Mouse (Mus musculus) MEL (cell line): ENCODE measurements at regions not wholly inside any gene's neighbourhood (a gene's known extent, or its start where the extent isn't known, plus 50 kb on each side); places are given as distances from the start of the nearest gene placed in this dataset.
A peak's percentile ranks its signal among the peaks of the same experiment; 100 is the strongest.

ENCODE experiments used
- DNase-seq: peaks from one replicate; pipeline ENCODE4 v3.0.0; 2011; ENCODE audit warnings: low read depth, low spot score
- H3K27ac ChIP-seq: 2 replicates; pipeline ENCODE4 v1.5.1; 2012; ENCODE audit warnings: low read depth, mild to moderate bottlenecking, control low read depth, low read length, moderate library complexity; ENCODE audit not compliant: control insufficient read depth
- H3K27me3 ChIP-seq, 2 experiments: fragments of 150-350 bp in 1 of 2; sonication (generic) in 1 of 2; 2 replicates each; pipeline ENCODE4 v1.6.1; 2012; ENCODE audit warnings: low read length in 2 of 2, mild to moderate bottlenecking in 2 of 2, improper control_type of control experiment in 1 of 2, moderate library complexity in 1 of 2; ENCODE audit not compliant: insufficient read depth in 2 of 2, control insufficient read depth in 1 of 2
- H3K36me3 ChIP-seq, 2 experiments: 2 replicates each; pipeline ENCODE4 v1.6.1; 2012 to 2014; ENCODE audit warnings: low read length in 2 of 2, improper control_type of control experiment in 1 of 2, inconsistent platforms in 1 of 2, mild to moderate bottlenecking in 1 of 2; ENCODE audit not compliant: insufficient read depth in 2 of 2, control insufficient read depth in 1 of 2
- H3K4me1 ChIP-seq, 2 experiments: fragments of 150-350 bp in 1 of 2; sonication (generic) in 1 of 2; 2 replicates each; pipeline ENCODE4 v1.6.1; 2012; ENCODE audit warnings: low read length in 2 of 2, improper control_type of control experiment in 1 of 2, mild to moderate bottlenecking in 1 of 2; ENCODE audit not compliant: insufficient read depth in 2 of 2, control insufficient read depth in 1 of 2
- H3K4me3 ChIP-seq, 2 experiments: fragments of 150-350 bp in 1 of 2; sonication (generic) in 1 of 2; 2 replicates each; pipeline ENCODE4 v1.5.1; 2012; ENCODE audit warnings: low read depth in 2 of 2, low read length in 2 of 2, mild to moderate bottlenecking in 2 of 2, moderate library complexity in 2 of 2, control low read depth in 1 of 2, improper control_type of control experiment in 1 of 2; ENCODE audit not compliant: control insufficient read depth in 1 of 2, insufficient read depth in 1 of 2
- H3K79me2 ChIP-seq: 2 replicates; pipeline ENCODE4 v1.6.1; 2012; ENCODE audit warnings: mild to moderate bottlenecking, low read length, moderate library complexity; ENCODE audit not compliant: control insufficient read depth, poor library complexity, insufficient read depth
- H3K9ac ChIP-seq: 2 replicates; pipeline ENCODE4 v1.6.1; 2012; ENCODE audit warnings: low read depth, mild to moderate bottlenecking, control low read depth, low read length, moderate library complexity; ENCODE audit not compliant: control insufficient read depth, poor library complexity, severe bottlenecking
- H3K9me3 ChIP-seq: fragments of 150-350 bp; sonication (generic); replicated peaks from 2 replicates; pipeline ENCODE4 v1.6.1; 2012; ENCODE audit warnings: mild to moderate bottlenecking, low read length, improper control_type of control experiment, moderate library complexity; ENCODE audit not compliant: insufficient read depth
- BHLHE40 ChIP-seq: IDR thresholded peaks from 2 replicates; pipeline ENCODE4 v1.6.1; 2012; ENCODE audit warnings: low read depth, mild to moderate bottlenecking, inconsistent platforms, low read length, improper control_type of control experiment, borderline replicate concordance
- CHD1 ChIP-seq: IDR thresholded peaks from 2 replicates; pipeline ENCODE4 v1.6.1; 2012; ENCODE audit warnings: low read depth, mild to moderate bottlenecking, inconsistent platforms, low read length, improper control_type of control experiment
- CTCF ChIP-seq, 3 experiments: IDR thresholded peaks in 2 of 3; conservative IDR thresholded peaks in 1 of 3; 2 replicates each; pipeline ENCODE4 v1.5.1; 2011 to 2012; ENCODE audit warnings: low read length in 3 of 3, low read depth in 2 of 3, mild to moderate bottlenecking in 2 of 3, improper control_type of control experiment in 1 of 3, inconsistent platforms in 1 of 3, mixed read lengths in 1 of 3, moderate library complexity in 1 of 3; ENCODE audit not compliant: control insufficient read depth in 1 of 3, insufficient read depth in 1 of 3, poor library complexity in 1 of 3, severe bottlenecking in 1 of 3
- E2F4 ChIP-seq: IDR thresholded peaks from 2 replicates; pipeline ENCODE4 v1.6.1; 2011; ENCODE audit warnings: low read depth, low read length, improper control_type of control experiment, borderline replicate concordance
- ELF1 ChIP-seq: IDR thresholded peaks from 2 replicates; pipeline ENCODE4 v1.6.1; 2014; ENCODE audit warnings: low read depth, mild to moderate bottlenecking, inconsistent platforms, low read length, improper control_type of control experiment, moderate library complexity
- ETS1 ChIP-seq: IDR thresholded peaks from 2 replicates; pipeline ENCODE4 v1.6.1; 2012; ENCODE audit warnings: low read depth, mild to moderate bottlenecking, inconsistent platforms, low read length, improper control_type of control experiment, moderate library complexity
- HCFC1 ChIP-seq: IDR thresholded peaks from 2 replicates; pipeline ENCODE4 v1.6.1; 2012; ENCODE audit warnings: low read depth, mild to moderate bottlenecking, inconsistent platforms, low read length, improper control_type of control experiment, moderate library complexity
- MAFK ChIP-seq: IDR thresholded peaks from 2 replicates; pipeline ENCODE4 v1.6.1; 2011; ENCODE audit warnings: low read depth, mild to moderate bottlenecking, low read length, improper control_type of control experiment, borderline replicate concordance
- MAX ChIP-seq: IDR thresholded peaks from 2 replicates; pipeline ENCODE4 v1.6.1; 2011; ENCODE audit warnings: low read length, improper control_type of control experiment
- MAZ ChIP-seq: IDR thresholded peaks from 2 replicates; pipeline ENCODE4 v1.6.1; 2012; ENCODE audit warnings: low read depth, mild to moderate bottlenecking, inconsistent platforms, low read length, improper control_type of control experiment
- MYB ChIP-seq: IDR thresholded peaks from 2 replicates; pipeline ENCODE4 v1.6.1; 2011; ENCODE audit warnings: mild to moderate bottlenecking, low read depth, low read length, improper control_type of control experiment
- NELFE ChIP-seq: IDR thresholded peaks from 2 replicates; pipeline ENCODE4 v1.6.1; 2011; ENCODE audit warnings: low read depth, low read length, improper control_type of control experiment
- RAD21 ChIP-seq: IDR thresholded peaks from 2 replicates; pipeline ENCODE4 v1.6.1; 2011; ENCODE audit warnings: mild to moderate bottlenecking, low read depth, low read length, improper control_type of control experiment
- SMC3 ChIP-seq: IDR thresholded peaks from 2 replicates; pipeline ENCODE4 v1.6.1; 2011; ENCODE audit warnings: low read depth, low read length, improper control_type of control experiment
- TAL1 ChIP-seq: IDR thresholded peaks from 2 replicates; pipeline ENCODE4 v1.6.1; 2012; ENCODE audit warnings: mild to moderate bottlenecking, inconsistent platforms, low read length, moderate library complexity, mixed read lengths
- TBP ChIP-seq: IDR thresholded peaks from 2 replicates; pipeline ENCODE4 v1.8.0; 2011; ENCODE audit warnings: low read depth, low read length, improper control_type of control experiment
- USF1 ChIP-seq: IDR thresholded peaks from 2 replicates; pipeline ENCODE4 v1.6.1; 2014; ENCODE audit warnings: low read depth, mild to moderate bottlenecking, inconsistent platforms, low read length, improper control_type of control experiment, moderate library complexity
- ZC3H11A ChIP-seq: IDR thresholded peaks from 2 replicates; pipeline ENCODE4 v1.6.1; 2012; ENCODE audit warnings: low read depth, mild to moderate bottlenecking, inconsistent platforms, low read length, improper control_type of control experiment

DNA sequence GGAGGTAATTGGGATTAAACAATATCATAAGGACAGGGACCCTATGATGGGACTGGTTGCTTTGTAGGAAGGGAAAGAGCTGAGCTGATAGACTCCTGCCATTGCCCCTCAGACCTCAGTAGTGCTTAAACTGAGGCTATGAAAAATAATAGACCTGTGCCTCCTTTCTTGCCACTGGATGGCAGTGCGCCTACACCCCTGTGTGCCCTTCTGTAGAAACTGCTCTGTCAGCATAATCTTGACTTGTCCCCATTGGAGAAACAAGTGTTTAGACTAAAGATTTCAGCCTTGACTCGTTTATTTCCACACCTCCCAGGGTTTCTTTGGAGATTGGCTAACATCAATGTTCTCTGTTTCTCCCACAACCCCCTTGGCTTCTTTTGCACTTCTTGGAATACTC is 876.0 kb upstream of the Fam160b2 start:
- H3K27me3 ChIP-seq, result no peaks in the 10 kb centered on the region
- H3K27ac ChIP-seq, result no peak overlapping the region
- H3K4me1 ChIP-seq, result no peaks in the 10 kb centered on the region
- no peak overlapping the region for H3K9ac ChIP-seq
- no peaks in the 10 kb centered on the region for H3K9me3 ChIP-seq
- H3K4me3 ChIP-seq, result no peak overlapping the region
- H3K79me2 ChIP-seq, result no peaks in the 10 kb centered on the region
- DNase-seq, result peak; percentile 1
- no peaks in the 10 kb centered on the region for H3K36me3 ChIP-seq
- peak; percentile 24 for TF ChIP-seq RAD21
- peak in 2 of 3 experiments; percentile 5 to 13; a peak in 1 of 6 replicates for TF ChIP-seq CTCF (IDR thresholded peaks at IDR 0.05 in 2 of 3, conservative IDR thresholded peaks at IDR 0.05 in 1 of 3; ENCODE audit: control insufficient read depth in 1 of 3, insufficient read depth in 1 of 3, low read depth in 2 of 3, low read length in 3 of 3, poor library complexity in 1 of 3, severe bottlenecking in 1 of 3)
- TF ChIP-seq TBP, result no peak
- TF ChIP-seq MAFK, result peak; percentile 68

- Histone ChIP-seq H3K36me3 (no peaks in the 10 kb centered on the region), H3K9me3 (no peaks in the 10 kb centered on the region), H3K27me3 (no peaks in the 10 kb centered on the region), H3K4me3 (no peak overlapping the region), H3K4me1 (no peaks in the 10 kb centered on the region), H3K79me2 (no peaks in the 10 kb centered on the region), H3K9ac (no peak overlapping the region), H3K27ac (no peak overlapping the region)
- no peak for DNase-seq
- TF ChIP-seq ELF1 (no peak), MAZ (no peak), HCFC1 (no peak), RAD21 (no peak), MAX (no peak), ETS1 (no peak), MYB (no peak), ZC3H11A (no peak), NELFE (no peak), E2F4 (no peak), SMC3 (no peak), CHD1 (no peak), USF1 (no peak), BHLHE40 (no peak), TAL1 (no peak)
- TF ChIP-seq, all 39 proteins: peak for 0
Observed at GRCm38 (mm10) chr14:71473907-71474306, 874.3 kb upstream of the Fam160b2 start.
